26 mouse cellular contexts compared by ENCODE assay signal in genomic region chr16:42121788-42122187, GRCm38 (mm10).
DNase-seq lines count a peak whose midpoint lies in the region; ATAC-seq and TF ChIP-seq lines count a peak whose summit lies in the region.
"Had no signal": no experiment of that assay in that cellular context is flagged by ENCODE, and none has a peak within 500 bp of the region (broad histone marks: within the 10 kb centered on the region; RNA-seq: fewer than 3 reads in every experiment).

No protein-coding gene starts in this region.

- H3K27ac ChIP-seq in hindbrain, postnatal 0 days = no peak overlapping the region
- H3K27ac ChIP-seq in hindbrain, embryonic 12.5 days = no peak overlapping the region
- H3K27ac ChIP-seq in limb, embryonic 14.5 days (replicated peaks; ENCODE audit: low read depth, low read length) = no peak overlapping the region
- no peak overlapping the region for H3K27ac ChIP-seq in layer of hippocampus, adult 2 months
- H3K27ac ChIP-seq: embryonic facial prominence, embryonic 15.5 days; forebrain, embryonic 15.5 days; kidney, postnatal 0 days; limb, embryonic 15.5 days; liver, embryonic 14.5 days; midbrain, embryonic 13.5 days; neural tube, embryonic 13.5 days had no signal

- H3K4me1 ChIP-seq in hindbrain, postnatal 0 days (ENCODE audit: insufficient read depth, low read length) = no peaks in the 10 kb centered on the region
- no peaks in the 10 kb centered on the region for H3K4me1 ChIP-seq in hindbrain, embryonic 12.5 days
- H3K4me1 ChIP-seq in limb, embryonic 14.5 days (ENCODE audit: control insufficient read depth, insufficient read depth, low read length) = no peaks in the 10 kb centered on the region
- H3K4me1 ChIP-seq: embryonic facial prominence, embryonic 15.5 days; forebrain, embryonic 15.5 days; limb, embryonic 15.5 days had no signal

- H3K4me3 ChIP-seq in hindbrain, postnatal 0 days (ENCODE audit: low read length) = no peak overlapping the region
- H3K4me3 ChIP-seq in hindbrain, embryonic 12.5 days = no peak overlapping the region
- no peak overlapping the region for H3K4me3 ChIP-seq in limb, embryonic 14.5 days (replicated peaks; ENCODE audit: low read length)
- no peak overlapping the region for H3K4me3 ChIP-seq in layer of hippocampus, adult 2 months
- H3K4me3 ChIP-seq: embryonic facial prominence, embryonic 15.5 days; forebrain, embryonic 15.5 days; heart, embryonic 12.5 days; limb, embryonic 15.5 days; midbrain, embryonic 13.5 days; neural tube, embryonic 13.5 days had no signal

- no peak for ATAC-seq in hindbrain, postnatal 0 days
- no peak for ATAC-seq in hindbrain, embryonic 12.5 days (ENCODE audit: low FRiP score)
- ATAC-seq in limb, embryonic 14.5 days (ENCODE audit: low FRiP score, low read depth) = peak; percentile 84
- ATAC-seq: forebrain, embryonic 15.5 days; midbrain, embryonic 13.5 days; Patski had no signal

- peak; percentile 36 for DNase-seq in hindbrain, postnatal 0 days (ENCODE audit: low spot score)
- DNase-seq in cerebellum, adult 11 months = peak; percentile 47
- peak; percentile 76 for DNase-seq in cerebellum, adult 9-10 months
- peak; percentile 15 for DNase-seq in limb, embryonic 14.5 days (ENCODE audit: low spot score)
- DNase-seq in heart, postnatal 10 days = no peak
- DNase-seq in layer of hippocampus, adult 2 months (ENCODE audit: low spot score in 2 of 2) = no peak
- DNase-seq: adrenal gland, adult 2 months; gastrocnemius, postnatal 14 days; heart, adult 11 months; heart, postnatal 14 days; kidney, adult 2 months; lung, embryonic 14.5 days; right cerebral cortex, postnatal 4 days; thymus, postnatal 25 days had no signal

- WGBS in hindbrain, postnatal 0 days = 70% methylated on average over 6 of the region's 6 CpGs
- 88% methylated on average over 6 of the region's 6 CpGs for WGBS in hindbrain, embryonic 12.5 days
- WGBS in limb, embryonic 14.5 days = 86% methylated on average over 6 of the region's 6 CpGs

- H3K27me3 ChIP-seq in hindbrain, postnatal 0 days (ENCODE audit: insufficient read depth, low read length) = no peaks in the 10 kb centered on the region
- no peaks in the 10 kb centered on the region for H3K27me3 ChIP-seq in hindbrain, embryonic 12.5 days
- H3K27me3 ChIP-seq in limb, embryonic 14.5 days (ENCODE audit: control insufficient read depth, insufficient read depth, low read length) = no peaks in the 10 kb centered on the region
- H3K27me3 ChIP-seq: CH12.LX; embryonic facial prominence, embryonic 15.5 days; forebrain, embryonic 15.5 days; heart, embryonic 12.5 days; limb, embryonic 15.5 days; midbrain, embryonic 13.5 days; neural tube, embryonic 13.5 days; Patski had no signal

- no peak for TF ChIP-seq CTCF in hindbrain, postnatal 0 days (IDR thresholded peaks at IDR 0.05; ENCODE audit: low read depth)
- TF ChIP-seq CTCF in layer of hippocampus, adult 2 months (conservative IDR thresholded peaks at IDR 0.05) = no peak

- no peak overlapping the region for H3K4me2 ChIP-seq in hindbrain, postnatal 0 days (ENCODE audit: low read depth, low read length)
- H3K4me2 ChIP-seq in hindbrain, embryonic 12.5 days (replicated peaks) = no peak overlapping the region
- no peak overlapping the region for H3K4me2 ChIP-seq in limb, embryonic 14.5 days (replicated peaks; ENCODE audit: low read depth, low read length, severe bottlenecking)
- H3K4me2 ChIP-seq: embryonic facial prominence, embryonic 15.5 days; forebrain, embryonic 15.5 days; heart, embryonic 12.5 days; limb, embryonic 15.5 days; lung, embryonic 14.5 days; midbrain, embryonic 13.5 days; neural tube, embryonic 13.5 days had no signal

- no peak for TF ChIP-seq POLR2A in limb, embryonic 14.5 days (IDR thresholded peaks at IDR 0.05; ENCODE audit: borderline replicate concordance, extremely low read depth, insufficient read depth, insufficient read length)

- no peaks in the 10 kb centered on the region for H3K36me3 ChIP-seq in hindbrain, postnatal 0 days (ENCODE audit: insufficient read depth, low read length)
- no peaks in the 10 kb centered on the region for H3K36me3 ChIP-seq in hindbrain, embryonic 12.5 days
- no peaks in the 10 kb centered on the region for H3K36me3 ChIP-seq in limb, embryonic 14.5 days (ENCODE audit: control insufficient read depth, insufficient read depth, low read length)
- H3K36me3 ChIP-seq: embryonic facial prominence, embryonic 15.5 days; forebrain, embryonic 15.5 days; G1E; heart, embryonic 12.5 days; limb, embryonic 15.5 days; midbrain, embryonic 13.5 days; neural tube, embryonic 13.5 days had no signal

- no peaks in the 10 kb centered on the region for H3K9me3 ChIP-seq in hindbrain, postnatal 0 days (ENCODE audit: low read length)
- no peaks in the 10 kb centered on the region for H3K9me3 ChIP-seq in hindbrain, embryonic 12.5 days (replicated peaks)
- no peaks in the 10 kb centered on the region for H3K9me3 ChIP-seq in limb, embryonic 14.5 days (ENCODE audit: control insufficient read depth, low read length)
- H3K9me3 ChIP-seq: embryonic facial prominence, embryonic 15.5 days; forebrain, embryonic 15.5 days; heart, embryonic 12.5 days; limb, embryonic 15.5 days; midbrain, embryonic 13.5 days; neural tube, embryonic 13.5 days had no signal

- intact Hi-C loops in heart, postnatal 10 days (cut with DNase I) = no loop called here

- H3K9ac ChIP-seq in hindbrain, postnatal 0 days (replicated peaks; ENCODE audit: low read length) = no peak overlapping the region
- no peak overlapping the region for H3K9ac ChIP-seq in hindbrain, embryonic 12.5 days
- H3K9ac ChIP-seq in limb, embryonic 14.5 days (ENCODE audit: low read depth, low read length, severe bottlenecking) = no peak overlapping the region
- H3K9ac ChIP-seq: embryonic facial prominence, embryonic 15.5 days; forebrain, embryonic 15.5 days; heart, embryonic 12.5 days; limb, embryonic 15.5 days; liver, embryonic 14.5 days; lung, embryonic 14.5 days; midbrain, embryonic 13.5 days; neural tube, embryonic 13.5 days had no signal

Comparison
In these comparisons a context has a peak if more than half of its experiments do, and no peak if none do; other contexts are left out.
1. DNase-seq: peak in hindbrain, postnatal 0 days (single experiment), cerebellum, adult 11 months (single experiment), cerebellum, adult 9-10 months (single experiment) and limb, embryonic 14.5 days (single experiment); none in heart, postnatal 10 days (0 of 2) and layer of hippocampus, adult 2 months (0 of 2).